Mouse (Mus musculus): ENCODE results near the gene Ctsd.

DNA sequence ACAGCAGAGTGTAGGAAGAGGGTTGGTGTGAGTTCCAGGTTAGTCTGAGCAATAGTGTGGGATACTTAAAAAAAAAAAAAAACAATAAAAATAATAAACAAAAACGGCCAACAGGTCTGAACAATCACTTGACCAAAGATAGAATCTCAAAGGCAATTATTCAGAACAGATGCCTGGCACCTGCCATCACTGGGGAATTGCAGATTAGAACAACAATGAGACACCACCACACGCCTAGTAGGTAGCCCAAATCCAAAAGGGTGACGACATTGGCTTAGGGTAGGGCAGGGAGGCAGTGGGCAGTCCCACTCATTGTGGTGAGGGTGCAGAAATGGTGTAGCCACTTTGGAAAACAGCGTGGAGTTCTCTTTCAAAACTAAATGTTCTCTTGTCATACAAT, 3.8 kb upstream of the Ctsd start:
- no peak for TF ChIP-seq CTCF (IDR thresholded peaks at IDR 0.05)
- no peak for TF ChIP-seq EP300 (IDR thresholded peaks at IDR 0.05; ENCODE audit: insufficient read depth, low read depth, low read length)
